Mouse (Mus musculus) cortical plate, adult 2 months (tissue): ENCODE data around the gene Mtcl1. TPM values are rescaled to one million over a fixed set of nuclear protein-coding genes. Genes with fewer than 3 reads are reported as not detected.
"Not testable (repeated sequence)": the region's sequence is repeated elsewhere in the genome, so short reads cannot be mapped to it uniquely, and the experiment has no call there.

Experiments used
- H3K27ac ChIP-seq: fragments of 200-500 bp; 2 replicates; pipeline ENCODE4 v1.5.1; 2012; ENCODE audit warnings: low read length, control low read depth, inconsistent platforms; ENCODE audit not compliant: insufficient read depth
- H3K4me1 ChIP-seq: fragments of 200-500 bp; 2 replicates; pipeline ENCODE4 v1.6.1; 2011; ENCODE audit warnings: low read length; ENCODE audit not compliant: control insufficient read depth, insufficient read depth
- H3K4me3 ChIP-seq: fragments of 200-500 bp; 2 replicates; pipeline ENCODE4 v1.5.1; 2011; ENCODE audit warnings: mild to moderate bottlenecking, low read length, control low read depth; ENCODE audit not compliant: insufficient read depth
- CTCF ChIP-seq: fragments of 200-500 bp; IDR thresholded peaks from 2 replicates; pipeline ENCODE4 v1.5.1; 2011; ENCODE audit warnings: mild to moderate bottlenecking, control low read depth, low read length; ENCODE audit not compliant: insufficient read depth; ENCODE audit errors: extremely low read depth
- POLR2A ChIP-seq: fragments of 200-500 bp; IDR thresholded peaks from 2 replicates; pipeline ENCODE4 v1.6.1; 2011; ENCODE audit warnings: mild to moderate bottlenecking, low read length, control low read depth; ENCODE audit not compliant: insufficient read depth; ENCODE audit errors: extremely low read depth
- polyA plus RNA-seq: library from polyadenylated mRNA; depleted of rRNA; stranded (reverse); fragments of >200 nt; gene quantifications from 2 replicates; pipeline ENCODE4 v1.2.3, GENCODE M21; 2012

The Mtcl1 gene
- polyA plus RNA-seq, 1 experiment = 47.8 TPM

- TF ChIP-seq CTCF (no peak), POLR2A (no peak)
- H3K4me1 ChIP-seq = peaks cover 9% of the 10 kb centered on the region
- H3K27ac ChIP-seq = 0 out of 2 replicates have a peak overlapping the region, but pooled peaks have one; percentile 44
- H3K4me3 ChIP-seq = no peak overlapping the region
Measured at GRCm38 (mm10) chr17:66436811-66437210, 12.7 kb downstream of the Mtcl1 start.

- TF ChIP-seq CTCF (no peak), POLR2A (no peak)
- Histone ChIP-seq H3K4me1 (peaks cover 9% of the 10 kb centered on the region), H3K4me3 (no peak overlapping the region), H3K27ac (no peak overlapping the region)
Measured at GRCm38 (mm10) chr17:66435982-66436381, 13.6 kb downstream of the Mtcl1 start.

GRCm38 (mm10) chr17:66435007-66435406 is 14.5 kb downstream of the Mtcl1 start:
- Histone ChIP-seq H3K4me1 (peaks cover 10% of the 10 kb centered on the region), H3K27ac (peak overlapping the region; percentile 58; the same call in 1 of the 2 replicates), H3K4me3 (no peak overlapping the region)
- TF ChIP-seq POLR2A = no peak
- no peak for TF ChIP-seq CTCF

- peak overlapping the region; percentile 58; the same call in 1 of the 2 replicates for H3K27ac ChIP-seq
- H3K4me1 ChIP-seq = peaks cover 10% of the 10 kb centered on the region
- no peak overlapping the region for H3K4me3 ChIP-seq
- TF ChIP-seq POLR2A = no peak
- no peak for TF ChIP-seq CTCF
Measured at GRCm38 (mm10) chr17:66434566-66434965, 15.0 kb downstream of the Mtcl1 start.

GRCm38 (mm10) chr17:66424601-66425000 is 24.9 kb downstream of the Mtcl1 start:
- H3K27ac ChIP-seq, H3K4me1 ChIP-seq, H3K4me3 ChIP-seq: not testable (repeated sequence)

GRCm38 (mm10) chr17:66419421-66419820 is 30.1 kb downstream of the Mtcl1 start:
- TF ChIP-seq CTCF (no peak), POLR2A (no peak)
- Histone ChIP-seq H3K27ac (no peak overlapping the region), H3K4me1 (peaks cover 14% of the 10 kb centered on the region), H3K4me3 (no peak overlapping the region)

- H3K4me3 ChIP-seq = no peak overlapping the region
- TF ChIP-seq CTCF = no peak
- no peak for TF ChIP-seq POLR2A
- H3K27ac ChIP-seq = no peak overlapping the region
- peaks cover 14% of the 10 kb centered on the region for H3K4me1 ChIP-seq
Measured at GRCm38 (mm10) chr17:66417748-66418147, 31.8 kb downstream of the Mtcl1 start.

- Histone ChIP-seq H3K27ac (no peak overlapping the region), H3K4me3 (no peak overlapping the region), H3K4me1 (peaks cover 14% of the 10 kb centered on the region)
- TF ChIP-seq CTCF (no peak), POLR2A (no peak)
Measured at GRCm38 (mm10) chr17:66417329-66417728, 32.2 kb downstream of the Mtcl1 start.

- no peak for TF ChIP-seq POLR2A
- peaks cover 17% of the 10 kb centered on the region for H3K4me1 ChIP-seq
- no peak overlapping the region for H3K27ac ChIP-seq
- no peak overlapping the region for H3K4me3 ChIP-seq
Measured at GRCm38 (mm10) chr17:66416841-66417313, 32.7 kb downstream of the Mtcl1 start.

GRCm38 (mm10) chr17:66416436-66416835 is 33.1 kb downstream of the Mtcl1 start:
- no peak for TF ChIP-seq POLR2A
- no peak for TF ChIP-seq CTCF
- H3K4me1 ChIP-seq = peaks cover 18% of the 10 kb centered on the region
- no peak overlapping the region for H3K27ac ChIP-seq
- no peak overlapping the region for H3K4me3 ChIP-seq

GRCm38 (mm10) chr17:66414331-66414730 is 35.2 kb downstream of the Mtcl1 start:
- TF ChIP-seq CTCF (no peak), POLR2A (no peak)
- H3K4me3 ChIP-seq = no peak overlapping the region
- H3K4me1 ChIP-seq = peaks cover 17% of the 10 kb centered on the region
- no peak overlapping the region for H3K27ac ChIP-seq
